Mouse (Mus musculus) brown adipose tissue, adult 24 weeks (tissue): ENCODE data around the gene Snorc. TPM values are rescaled to one million over a fixed set of nuclear protein-coding genes. Genes with fewer than 3 reads are reported as not detected.
A peak's percentile ranks its signal among the peaks of the same experiment; 100 is the strongest.

Experiments used
- H3K27ac ChIP-seq: fragments of 200-500 bp; replicated peaks from 2 replicates; pipeline ENCODE4 v1.5.1; 2012; ENCODE audit warnings: low read depth, mild to moderate bottlenecking, low read length
- H3K4me1 ChIP-seq: fragments of 200-500 bp; 2 replicates; pipeline ENCODE4 v1.6.1; 2012; ENCODE audit warnings: low read length, mixed read lengths; ENCODE audit not compliant: control insufficient read depth, insufficient read depth, insufficient read length
- H3K4me3 ChIP-seq: fragments of 200-500 bp; 2 replicates; pipeline ENCODE4 v1.5.1; 2012; ENCODE audit warnings: low read depth, mild to moderate bottlenecking, low read length, moderate library complexity; ENCODE audit not compliant: insufficient read depth
- polyA plus RNA-seq: library from polyadenylated mRNA; stranded (reverse); fragments of >200 nt; gene quantifications from 2 replicates; pipeline ENCODE4 v1.2.4, GENCODE M21; 2012; ENCODE audit not compliant: missing spikeins, insufficient read depth, insufficient read length

The Snorc gene
- polyA plus RNA-seq, 1 experiment: not detected

DNA sequence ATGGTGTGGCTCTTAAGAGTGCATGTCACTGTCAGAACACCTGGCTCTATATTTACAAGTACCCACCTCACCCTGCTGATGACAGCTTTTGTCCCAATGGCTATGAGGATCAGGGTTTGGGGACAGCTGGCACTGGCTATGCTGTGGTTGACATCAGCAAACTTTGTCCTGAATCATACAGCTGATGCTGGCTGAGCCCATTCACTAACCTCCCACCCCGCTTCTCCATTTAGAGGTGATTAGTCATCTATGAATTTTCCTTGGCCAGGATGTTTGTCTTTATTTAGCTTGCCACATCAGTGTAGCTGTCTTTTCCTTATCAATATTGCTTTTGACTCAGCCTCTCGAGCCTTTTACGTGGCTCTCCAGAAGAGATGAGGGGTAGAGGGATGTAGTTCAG is 22.2 kb downstream of the Snorc start:
- Histone ChIP-seq H3K27ac (no peak overlapping the region), H3K4me3 (no peak overlapping the region)

DNA sequence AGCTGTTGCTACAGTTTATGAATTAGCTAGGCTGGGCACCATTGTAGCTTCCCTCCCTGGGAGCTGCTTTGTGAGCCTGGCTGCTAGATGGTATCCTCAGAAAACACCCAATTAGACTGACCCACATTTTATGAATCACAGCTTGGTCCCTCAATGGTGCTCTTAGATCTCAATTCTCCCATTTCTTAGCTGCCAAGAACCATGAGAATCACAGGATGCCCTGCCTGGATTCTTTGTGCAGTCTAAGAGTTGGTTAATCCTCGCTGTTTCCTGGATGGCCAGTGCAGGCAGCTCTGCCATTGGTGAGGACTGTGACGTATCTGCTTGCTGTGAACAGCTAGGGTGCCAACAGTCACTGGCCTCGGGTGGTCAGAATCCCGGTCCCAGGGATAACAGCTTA is 23.5 kb downstream of the Snorc start:
- Histone ChIP-seq H3K27ac (no peak overlapping the region), H3K4me3 (no peak overlapping the region), H3K4me1 (no peaks in the 10 kb centered on the region)

More for the DNA sequence above, 22.2 kb downstream of the Snorc start:
- no peaks in the 10 kb centered on the region for H3K4me1 ChIP-seq

DNA sequence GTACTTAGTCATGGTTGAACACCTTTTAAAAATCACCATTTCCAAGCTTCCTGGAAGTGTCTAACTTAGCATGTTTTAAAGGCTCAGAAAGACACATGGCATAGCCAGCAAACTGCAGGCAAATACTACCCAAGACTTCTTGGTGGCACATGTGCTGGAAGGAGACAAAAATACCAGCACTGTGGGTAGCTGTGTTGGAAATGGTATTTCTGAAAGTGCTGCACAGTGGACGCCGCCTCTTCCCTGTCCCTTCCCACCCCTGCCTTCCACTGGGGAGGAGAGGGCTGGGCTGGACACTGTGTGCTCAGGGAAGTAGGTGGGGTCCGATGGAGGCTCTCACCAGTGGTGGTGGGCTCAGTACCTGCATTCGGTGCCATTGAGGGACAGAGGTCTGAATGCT is 35.5 kb downstream of the Snorc start:
- Histone ChIP-seq H3K27ac (no peak overlapping the region), H3K4me1 (no peaks in the 10 kb centered on the region), H3K4me3 (no peak overlapping the region)

DNA sequence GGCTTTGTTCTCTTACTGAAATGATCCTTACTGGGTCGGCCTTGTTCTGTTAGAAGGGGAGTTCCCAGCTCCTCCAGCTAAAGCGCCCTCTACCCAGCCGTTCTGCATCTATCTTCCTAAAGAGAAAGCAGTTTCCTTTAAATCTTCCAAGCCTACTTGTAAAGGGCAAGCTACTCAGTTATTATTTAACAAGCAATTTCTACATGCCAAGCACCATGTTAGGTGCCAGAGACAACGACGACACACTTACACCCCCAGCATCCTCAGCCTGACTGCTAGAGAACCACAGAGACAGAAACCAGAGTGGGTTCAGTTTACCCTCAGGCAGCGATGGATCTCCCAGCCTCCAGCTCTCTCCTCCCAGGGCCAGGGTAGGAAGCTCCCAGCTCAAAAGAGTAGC is 37.8 kb downstream of the Snorc start:
- Histone ChIP-seq H3K4me1 (no peaks in the 10 kb centered on the region), H3K4me3 (no peak overlapping the region), H3K27ac (no peak overlapping the region)

DNA sequence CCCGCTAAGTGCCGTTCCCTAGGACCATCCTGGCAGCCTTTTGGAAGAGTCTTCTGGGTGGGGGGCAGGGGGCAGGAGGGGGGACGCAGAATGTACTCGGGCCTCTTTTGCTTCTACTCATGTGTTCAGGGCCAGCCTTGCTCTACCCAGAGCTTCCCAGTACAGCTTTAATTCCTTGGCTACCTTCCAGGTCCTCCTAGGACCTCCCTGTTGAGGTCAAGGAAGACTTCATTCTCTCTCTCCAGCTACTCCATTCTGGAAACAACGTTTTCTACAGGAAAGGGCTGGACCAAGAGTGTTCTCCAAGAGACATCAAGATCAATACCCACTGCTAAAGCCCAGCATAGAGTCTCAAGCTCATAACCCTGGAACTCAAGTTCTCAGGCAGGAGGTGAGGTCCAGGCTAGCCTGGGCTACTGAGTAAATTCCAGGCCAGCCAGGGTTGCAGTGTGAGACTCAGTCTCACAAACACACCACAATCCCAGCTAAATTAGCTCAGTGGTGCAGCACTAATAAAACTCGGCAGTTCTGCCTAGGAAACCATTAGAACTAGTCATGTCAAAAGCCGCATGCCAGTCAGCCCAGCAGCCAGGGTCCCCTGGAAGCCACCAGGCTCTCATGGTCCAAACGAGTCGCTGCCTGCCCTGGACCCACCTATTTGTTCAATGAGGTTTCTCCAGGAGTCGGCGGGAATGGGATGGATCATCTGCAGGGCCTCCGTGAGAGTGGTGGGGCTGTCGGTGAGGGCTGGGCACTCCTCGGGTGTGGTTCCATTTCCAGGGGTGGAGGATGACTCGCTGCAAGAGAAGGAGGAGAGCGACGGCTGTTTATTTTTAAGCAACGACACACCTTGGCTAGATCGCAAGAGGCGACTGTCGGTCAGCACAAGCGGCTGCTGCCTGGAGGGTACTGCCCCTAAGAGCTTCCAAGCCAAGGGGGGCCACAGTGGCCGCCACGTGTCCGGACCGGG is 38.8 kb downstream of the Snorc start:
- peak overlapping the region; percentile 36; the same call in 1 of the 2 replicates for H3K4me3 ChIP-seq

DNA sequence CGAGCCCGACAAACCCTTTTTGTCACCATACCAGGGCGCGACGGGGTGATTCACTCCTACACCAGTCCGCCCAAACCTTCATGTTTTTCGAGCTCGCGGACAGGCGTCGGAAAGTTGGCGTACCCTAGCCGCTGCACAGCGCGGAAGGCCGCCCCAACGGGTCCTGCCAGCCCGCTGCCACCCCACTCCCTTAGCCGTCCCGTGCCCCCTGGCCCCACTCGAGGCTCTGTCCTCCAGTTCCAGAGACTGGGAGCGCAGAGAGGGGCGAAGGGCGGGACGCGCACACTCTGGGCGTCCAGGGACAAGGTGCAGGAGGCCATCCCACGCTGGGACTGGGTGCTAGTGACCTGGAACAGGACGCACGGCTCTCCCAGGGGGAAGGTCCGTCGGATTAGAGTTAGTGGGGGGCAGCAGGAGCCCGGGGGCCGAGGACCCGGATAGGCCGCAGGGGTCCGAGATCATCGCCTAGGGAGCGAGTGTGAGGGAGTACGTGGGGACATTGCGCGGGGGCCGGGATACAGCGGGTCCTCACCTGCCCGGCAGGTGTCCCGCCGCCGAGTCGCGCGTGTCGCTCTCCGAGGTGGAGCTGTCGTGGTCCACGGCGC is 39.6 kb downstream of the Snorc start, which contains the start of gene Neu2:
Gene Neu2, plus strand, starts transcription at position 329 of the 605 bp plus-strand sequence.
- Histone ChIP-seq H3K4me3 (peak within 1 kb of the TSS; percentile 36), H3K27ac (no peak within 1 kb of the TSS), H3K4me1 (no peaks in the 10 kb centered on the region)

More for the DNA sequence above, 38.8 kb downstream of the Snorc start:
- Histone ChIP-seq H3K4me1 (no peaks in the 10 kb centered on the region), H3K27ac (no peak overlapping the region)

DNA sequence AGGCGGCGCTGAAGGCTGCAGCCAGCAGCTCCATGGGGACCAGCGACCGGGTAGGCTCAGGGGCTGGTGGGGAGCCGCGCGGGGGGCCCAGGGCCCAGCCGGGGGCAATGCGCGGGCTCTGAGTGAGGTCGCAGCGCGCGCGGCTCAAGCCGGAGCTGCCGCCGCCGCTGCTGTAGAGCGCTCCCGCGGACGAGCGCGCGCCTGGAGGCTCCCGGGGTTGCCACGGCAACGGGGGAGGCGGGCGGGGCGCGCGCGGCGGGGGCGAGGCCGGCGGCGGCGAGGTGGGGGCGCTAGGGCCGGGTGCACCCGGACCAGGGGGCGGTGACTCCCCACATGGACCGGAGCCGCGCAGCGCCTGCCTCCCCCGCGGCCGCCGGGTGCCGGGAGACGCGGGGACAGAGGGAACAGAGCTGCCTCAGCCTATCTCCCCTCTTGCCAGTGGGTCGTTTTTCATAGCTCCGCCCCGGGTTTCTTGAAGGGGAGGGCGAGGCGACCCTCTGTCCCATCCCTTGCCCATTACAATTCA is 40.2 kb downstream of the Snorc start:
- peak overlapping the region; percentile 36 for H3K4me3 ChIP-seq
- H3K27ac ChIP-seq: no peak overlapping the region
- no peaks in the 10 kb centered on the region for H3K4me1 ChIP-seq

DNA sequence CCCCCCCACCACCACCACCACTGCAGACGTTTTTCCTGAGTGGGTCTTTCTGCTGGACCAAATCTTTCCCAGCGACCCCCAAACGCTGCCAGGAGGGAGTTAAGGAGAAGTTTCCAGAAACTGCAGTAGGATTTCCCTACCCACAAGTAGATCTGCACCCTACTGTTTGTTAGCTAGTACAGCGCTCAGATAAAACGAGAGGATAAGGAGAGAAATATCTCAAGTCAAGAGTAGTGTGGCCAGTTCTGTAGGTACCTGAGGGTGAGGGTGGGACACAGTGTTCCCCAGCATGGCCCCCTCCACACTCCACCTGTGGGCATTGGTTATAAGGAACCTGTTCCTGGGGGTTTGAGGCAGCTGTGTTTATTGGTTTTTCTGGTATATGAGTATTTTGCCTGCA is 40.8 kb downstream of the Snorc start:
- H3K4me3 ChIP-seq: no peak overlapping the region; the same call in 1 of the 2 replicates
- H3K27ac ChIP-seq: no peak overlapping the region
- H3K4me1 ChIP-seq: no peaks in the 10 kb centered on the region

DNA sequence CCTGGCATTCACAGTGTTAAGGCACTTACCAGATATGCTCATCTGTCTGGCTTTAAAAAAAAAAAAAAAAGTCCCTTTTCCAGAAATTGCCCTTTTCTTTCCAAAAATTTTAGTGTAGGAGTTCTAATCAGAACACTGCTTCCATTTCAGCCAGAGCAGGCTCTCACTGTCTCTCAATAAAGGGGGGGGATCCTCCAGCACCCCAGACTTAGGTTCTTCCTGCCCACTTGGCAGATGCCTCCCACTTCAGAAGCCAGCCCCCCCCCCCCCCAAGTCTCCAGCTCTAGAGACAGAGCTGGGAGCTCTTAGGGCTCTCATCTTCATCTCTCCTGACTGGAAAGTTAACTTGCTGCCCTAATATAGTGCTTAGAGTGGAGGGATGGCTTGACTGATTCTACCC is 50.4 kb downstream of the Snorc start:
- H3K4me3 ChIP-seq: no peak overlapping the region
- H3K4me1 ChIP-seq: no peaks in the 10 kb centered on the region
- H3K27ac ChIP-seq: no peak overlapping the region

DNA sequence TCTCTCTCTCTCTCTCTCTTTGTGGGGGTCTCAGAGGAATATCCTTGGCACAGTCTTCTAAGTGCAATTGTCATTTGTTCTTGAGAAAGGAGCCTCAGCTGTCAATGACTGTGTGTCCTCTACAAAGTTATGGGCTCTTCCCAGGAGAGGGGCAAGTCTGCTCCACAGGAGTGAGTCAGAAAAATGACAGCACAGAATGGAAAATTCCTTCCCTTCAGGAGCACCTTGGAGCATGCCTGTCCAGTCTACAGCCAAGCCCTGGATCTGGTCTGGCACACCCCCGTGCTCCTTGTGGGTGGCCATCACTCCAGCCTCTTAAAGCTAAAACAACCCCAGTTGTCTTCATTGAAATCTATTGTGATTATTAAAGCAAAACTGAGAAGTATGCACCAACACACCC is 51.5 kb downstream of the Snorc start:
- no peak overlapping the region for H3K27ac ChIP-seq
- H3K4me3 ChIP-seq: no peak overlapping the region
- no peaks in the 10 kb centered on the region for H3K4me1 ChIP-seq

DNA sequence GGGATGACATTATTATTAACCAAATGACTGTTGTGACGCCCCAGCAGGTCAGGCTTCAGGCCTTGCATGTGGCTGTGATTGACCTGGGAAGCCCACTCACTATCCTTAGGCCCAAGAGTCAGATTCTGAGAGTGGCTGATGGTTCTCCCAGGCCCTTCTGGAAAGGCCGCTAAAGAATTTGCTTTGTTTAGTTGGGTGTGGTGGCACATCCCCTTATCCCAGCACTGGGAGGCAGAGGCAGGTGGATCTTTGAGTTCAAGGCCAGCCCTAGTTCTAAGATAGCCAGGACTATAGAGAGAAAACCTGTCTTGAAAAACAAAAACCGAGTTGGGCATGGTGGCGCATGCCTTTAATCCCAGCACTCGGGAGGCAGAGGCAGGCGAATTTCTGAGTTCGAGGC is 55.0 kb downstream of the Snorc start:
- no peak overlapping the region for H3K4me3 ChIP-seq
- H3K4me1 ChIP-seq: no peaks in the 10 kb centered on the region
- H3K27ac ChIP-seq: no peak overlapping the region

Other genes starting within 250 kb of the Snorc start
- gene Efhd1, start 205.9 kb upstream of the Snorc start, polyA plus RNA-seq: 3.3 and 10.2 TPM in 2 replicates
- gene Gigyf2, start 143.3 kb upstream of the Snorc start, polyA plus RNA-seq: 25.6 and 32.1 TPM in 2 replicates
- not detected in 2 replicates for gene Kcnj13, start 75.5 kb upstream of the Snorc start, polyA plus RNA-seq
- 0.67 and 0.71 TPM in 2 replicates for gene Neu2, start 39.6 kb downstream of the Snorc start, polyA plus RNA-seq
- gene Ngef, start 103.6 kb downstream of the Snorc start, polyA plus RNA-seq: 0.55 and 0.83 TPM in 2 replicates
- gene Inpp5d, start 150.0 kb downstream of the Snorc start, polyA plus RNA-seq: 2.6 and 5.2 TPM in 2 replicates